Comparison of ENCODE assay signal across 26 mouse cellular contexts in the genomic region with DNA sequence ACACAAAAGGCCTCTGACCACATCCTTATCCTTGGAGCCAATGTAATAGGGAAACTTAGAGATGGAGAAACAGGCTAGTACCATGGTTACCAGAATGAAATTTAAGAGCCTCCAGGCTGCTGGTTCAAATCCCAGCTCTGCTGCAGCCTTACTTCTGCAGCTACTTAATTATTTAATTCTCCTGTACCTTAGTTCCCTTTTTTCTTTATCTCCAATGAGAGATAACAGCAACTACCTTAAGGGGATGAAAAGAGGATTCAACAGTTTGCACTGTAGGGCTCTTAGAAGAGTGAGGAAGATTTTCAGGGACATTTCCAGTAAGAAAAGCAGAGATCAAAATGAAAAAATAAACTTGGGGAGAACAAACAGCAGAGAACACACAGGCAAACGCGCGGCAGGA. TPM values are rescaled to one million over a fixed set of nuclear protein-coding genes. Genes with fewer than 3 reads are reported as not detected.
DNase-seq lines count a peak whose midpoint lies in the region; ATAC-seq lines count a peak whose summit lies in the region.
"Had no signal": no experiment of that assay in that cellular context is flagged by ENCODE, and none has a peak within 500 bp of the region (broad histone marks: within the 10 kb centered on the region; RNA-seq: fewer than 3 reads in every experiment).

No protein-coding gene starts in this region.

- H3K4me2 ChIP-seq in embryonic facial prominence, embryonic 12.5 days (replicated peaks) = no peak overlapping the region
- H3K4me2 ChIP-seq in lung, embryonic 15.5 days = no peak overlapping the region
- H3K4me2 ChIP-seq: embryonic facial prominence, embryonic 13.5 days; embryonic facial prominence, embryonic 15.5 days; forebrain, embryonic 12.5 days had no signal

- no peak for ATAC-seq in embryonic facial prominence, embryonic 12.5 days (ENCODE audit: insufficient number of reproducible peaks, insufficient read depth, low FRiP score, low TSS enrichment)
- no peak for ATAC-seq in lung, embryonic 15.5 days (ENCODE audit: borderline replicate concordance, extremely low read depth, low FRiP score, low TSS enrichment)
- ATAC-seq in megakaryocyte, adult 5-6 weeks (ENCODE audit: poor library complexity, severe bottlenecking) = peak; percentile 62
- ATAC-seq in monocyte, adult 5-6 weeks (replicated peaks; ENCODE audit: insufficient number of reproducible peaks, low FRiP score, low TSS enrichment, poor library complexity, severe bottlenecking) = peak; percentile 34; the same call in 1 of the 2 replicates
- ATAC-seq: activated CD4-positive, CD25-positive, alpha-beta regulatory T cell, adult 4 months; forebrain, embryonic 14.5 days; forebrain, embryonic 16.5 days; Patski had no signal

- no peak for DNase-seq in embryonic facial prominence, embryonic 10.5 days (ENCODE audit: low spot score)
- DNase-seq in lung, postnatal 25 days (ENCODE audit: low spot score) = no peak
- no peak for DNase-seq in limb, embryonic 10.5 days (ENCODE audit: low spot score)
- DNase-seq in layer of hippocampus, adult 9-10 months (ENCODE audit: low spot score) = no peak
- DNase-seq: adrenal gland, adult 8-10 months; adrenal gland, postnatal 14 days; adrenal gland, postnatal 36 days; cerebellum, adult 11-12 months; cerebellum, adult 2 months; cerebellum, adult 9-10 months; cerebellum, postnatal 14 days; cerebellum, postnatal 36 days; embryo, embryonic 11 days had no signal

- peaks cover 60% of the 10 kb centered on the region for H3K36me3 ChIP-seq in embryonic facial prominence, embryonic 12.5 days
- peaks cover 99% of the 10 kb centered on the region for H3K36me3 ChIP-seq in embryonic facial prominence, embryonic 10.5 days (replicated peaks)
- peaks cover 53% of the 10 kb centered on the region for H3K36me3 ChIP-seq in lung, embryonic 15.5 days
- peaks cover 98% of the 10 kb centered on the region for H3K36me3 ChIP-seq in limb, embryonic 10.5 days

- no peaks in the 10 kb centered on the region for H3K4me1 ChIP-seq in embryonic facial prominence, embryonic 12.5 days
- H3K4me1 ChIP-seq in embryonic facial prominence, embryonic 10.5 days = no peaks in the 10 kb centered on the region
- H3K4me1 ChIP-seq in lung, embryonic 15.5 days = peaks cover 30% of the 10 kb centered on the region
- H3K4me1 ChIP-seq in limb, embryonic 10.5 days = no peaks in the 10 kb centered on the region
- H3K4me1 ChIP-seq: embryonic facial prominence, embryonic 13.5 days; embryonic facial prominence, embryonic 15.5 days; forebrain, embryonic 10.5 days; forebrain, embryonic 12.5 days had no signal

- no peaks in the 10 kb centered on the region for H3K27me3 ChIP-seq in embryonic facial prominence, embryonic 12.5 days
- no peaks in the 10 kb centered on the region for H3K27me3 ChIP-seq in embryonic facial prominence, embryonic 10.5 days (replicated peaks; ENCODE audit: low read depth, poor library complexity, severe bottlenecking)
- no peaks in the 10 kb centered on the region for H3K27me3 ChIP-seq in lung, embryonic 15.5 days
- H3K27me3 ChIP-seq in limb, embryonic 10.5 days (ENCODE audit: low read depth, poor library complexity, severe bottlenecking) = no peaks in the 10 kb centered on the region
- H3K27me3 ChIP-seq: embryonic facial prominence, embryonic 13.5 days; embryonic facial prominence, embryonic 15.5 days; forebrain, embryonic 12.5 days; Patski had no signal

- H3K9ac ChIP-seq in embryonic facial prominence, embryonic 12.5 days = no peak overlapping the region
- no peak overlapping the region for H3K9ac ChIP-seq in lung, embryonic 15.5 days
- H3K9ac ChIP-seq: embryonic facial prominence, embryonic 13.5 days; embryonic facial prominence, embryonic 15.5 days; forebrain, embryonic 12.5 days had no signal

- H3K9me3 ChIP-seq in embryonic facial prominence, embryonic 12.5 days = no peaks in the 10 kb centered on the region
- H3K9me3 ChIP-seq in embryonic facial prominence, embryonic 10.5 days = no peaks in the 10 kb centered on the region
- H3K9me3 ChIP-seq in lung, embryonic 15.5 days = no peaks in the 10 kb centered on the region
- H3K9me3 ChIP-seq in limb, embryonic 10.5 days (replicated peaks) = no peaks in the 10 kb centered on the region
- H3K9me3 ChIP-seq: embryonic facial prominence, embryonic 13.5 days; embryonic facial prominence, embryonic 15.5 days; forebrain, embryonic 10.5 days; forebrain, embryonic 12.5 days had no signal

- H3K4me3 ChIP-seq in embryonic facial prominence, embryonic 12.5 days = no peak overlapping the region
- H3K4me3 ChIP-seq in embryonic facial prominence, embryonic 10.5 days = no peak overlapping the region
- H3K4me3 ChIP-seq in lung, embryonic 15.5 days = no peak overlapping the region
- no peak overlapping the region for H3K4me3 ChIP-seq in limb, embryonic 10.5 days
- H3K4me3 ChIP-seq: embryonic facial prominence, embryonic 13.5 days; embryonic facial prominence, embryonic 15.5 days; erythroblast, embryonic 14.5 days; forebrain, embryonic 10.5 days; forebrain, embryonic 12.5 days had no signal

- H3K27ac ChIP-seq in embryonic facial prominence, embryonic 12.5 days = peak overlapping the region; percentile 31; the same call in 1 of the 2 replicates
- no peak overlapping the region for H3K27ac ChIP-seq in embryonic facial prominence, embryonic 10.5 days (replicated peaks)
- peak overlapping the region; percentile 33; the same call in 1 of the 2 replicates for H3K27ac ChIP-seq in lung, embryonic 15.5 days
- H3K27ac ChIP-seq in limb, embryonic 10.5 days = no peak overlapping the region
- H3K27ac ChIP-seq: embryonic facial prominence, embryonic 13.5 days; embryonic facial prominence, embryonic 15.5 days; forebrain, embryonic 10.5 days; forebrain, embryonic 12.5 days had no signal

- 86% methylated on average over 3 of the region's 3 CpGs for WGBS in embryonic facial prominence, embryonic 12.5 days
- 93% methylated on average over 3 of the region's 3 CpGs for WGBS in embryonic facial prominence, embryonic 10.5 days
- 63% methylated on average over 3 of the region's 3 CpGs for WGBS in lung, embryonic 15.5 days
- WGBS in limb, embryonic 10.5 days = 89% methylated on average over 3 of the region's 3 CpGs

RNA-seq across cellular contexts. Expression of a gene that starts 30.0 kb away (rescaled TPM):
- 36.2 and 37.6 TPM in 2 replicates for polyA plus RNA-seq in embryonic facial prominence, embryonic 12.5 days (2016; fragmentation: Nextera tagmentation; extraction: Ambion mirVana)
- 49.6 and 54.6 TPM in 2 replicates for polyA plus RNA-seq in embryonic facial prominence, embryonic 10.5 days (2016; fragmentation: Nextera tagmentation; extraction: Ambion mirVana)
- polyA plus RNA-seq in lung, embryonic 15.5 days (2015; fragmentation: Nextera tagmentation; extraction: Ambion mirVana) = 28.0 and 29.6 TPM in 2 replicates
- total RNA-seq in megakaryocyte, adult 5-6 weeks (2015) = 38.8 and 45.4 TPM in 2 replicates
- total RNA-seq in megakaryocyte, adult 5-6 weeks (2017) = 27.1 and 30.9 TPM in 2 replicates
- 14.3 to 17.8 TPM (median 14.4 TPM) in 3 replicates for total RNA-seq in monocyte, adult 5-6 weeks (2017)
- polyA plus RNA-seq in limb, embryonic 10.5 days (2016; fragmentation: Nextera tagmentation; extraction: Ambion mirVana) = 54.5 and 58.2 TPM in 2 replicates

Comparison
In these comparisons a context has a peak if more than half of its experiments do, and no peak if none do; other contexts are left out.
1. H3K27ac ChIP-seq: peak in embryonic facial prominence, embryonic 12.5 days (single experiment) and lung, embryonic 15.5 days (single experiment); none in embryonic facial prominence, embryonic 10.5 days (single experiment) and limb, embryonic 10.5 days (single experiment).
2. ATAC-seq: peak in megakaryocyte, adult 5-6 weeks (single experiment) and monocyte, adult 5-6 weeks (single experiment); none in embryonic facial prominence, embryonic 12.5 days (single experiment) and lung, embryonic 15.5 days (single experiment).